Mouse (Mus musculus) bone marrow macrophage, adult 2 months (primary cell): ENCODE measurements around the gene Dock1.

Source experiments
- CTCF ChIP-seq: IDR thresholded peaks from 2 replicates; pipeline ENCODE4 v1.5.1; 2012; ENCODE audit warnings: low read depth, mild to moderate bottlenecking, low read length, moderate library complexity
- POLR2A ChIP-seq: IDR thresholded peaks from 2 replicates; pipeline ENCODE4 v1.6.1; 2012; ENCODE audit warnings: mild to moderate bottlenecking, low read depth, low read length, borderline replicate concordance

- TF ChIP-seq CTCF, result no peak
- TF ChIP-seq POLR2A, result no peak
Observed at GRCm38 (mm10) chr7:134937471-134937926, 267.0 kb downstream of the Dock1 start.
